Mouse (Mus musculus) heart, postnatal 0 days (tissue): ENCODE measurements around the gene Agpat3.

Experiments used
- CTCF ChIP-seq: IDR thresholded peaks from 2 replicates; pipeline ENCODE4 v1.5.1; 2016; ENCODE audit warnings: antibody characterized with exemption, control low read depth, low read depth
- EP300 ChIP-seq: IDR thresholded peaks from 2 replicates; pipeline ENCODE4 v1.6.1; 2016; ENCODE audit warnings: antibody characterized with exemption, low read depth

GRCm38 (mm10) chr10:78292381-78292780, 59.9 kb downstream of the Agpat3 start:
- no peak for TF ChIP-seq CTCF
- TF ChIP-seq EP300 = no peak
